Mouse (Mus musculus): ENCODE data around the gene Eif2d.
A peak's percentile ranks its signal among the peaks of the same experiment; 100 is the strongest.

Eif2d gene

GRCm38 (mm10) chr1:131153018-131153629 lies at the start of gene Eif2d:
Gene Eif2d, plus strand, starts transcription at chr1:131153181.
- DNase-seq (ENCODE audit: extremely low spot score, low spot score) = peak; percentile 85

GRCm38 (mm10) chr1:131103776-131104424 lies 49.1 kb upstream of the Eif2d start:
- no peak for DNase-seq (ENCODE audit: extremely low spot score, low spot score)

DNA sequence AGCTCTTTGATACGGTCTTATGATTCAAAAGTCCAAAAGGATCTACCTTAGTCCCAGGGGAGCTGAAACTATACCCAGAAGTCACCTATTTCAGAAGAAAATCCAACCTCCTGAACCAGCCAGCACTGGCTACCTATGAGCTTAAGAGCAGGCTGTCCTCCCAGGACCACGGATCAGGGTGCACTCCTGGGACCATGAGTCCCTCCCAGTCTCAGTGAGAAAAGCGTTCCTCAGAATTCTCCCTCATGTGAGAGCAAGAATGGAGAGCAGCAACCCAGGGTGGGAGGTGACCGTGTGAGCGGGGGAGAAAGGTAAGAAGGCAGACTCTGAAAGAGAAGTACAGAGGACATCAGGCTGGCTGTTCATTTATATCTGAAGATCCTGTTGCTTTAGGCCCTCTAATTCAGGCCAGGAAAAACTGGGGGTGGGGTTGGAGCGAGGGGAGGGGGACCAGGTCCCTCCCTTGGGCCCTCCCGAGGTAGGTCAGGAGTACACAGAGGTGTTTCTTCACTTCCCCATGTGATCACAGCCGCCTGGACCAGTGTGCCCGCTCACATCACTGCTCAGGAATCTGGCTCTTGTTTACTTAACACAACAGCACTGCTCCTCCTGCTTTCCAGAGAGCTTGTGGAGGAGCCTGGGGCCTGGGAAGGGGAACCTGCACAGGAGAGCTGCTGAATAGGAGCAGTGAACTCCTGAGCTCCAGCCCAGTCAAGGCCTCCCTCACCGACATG lies 45.2 kb upstream of the Eif2d start:
- no peak for DNase-seq (ENCODE audit: extremely low spot score, low spot score)

DNA sequence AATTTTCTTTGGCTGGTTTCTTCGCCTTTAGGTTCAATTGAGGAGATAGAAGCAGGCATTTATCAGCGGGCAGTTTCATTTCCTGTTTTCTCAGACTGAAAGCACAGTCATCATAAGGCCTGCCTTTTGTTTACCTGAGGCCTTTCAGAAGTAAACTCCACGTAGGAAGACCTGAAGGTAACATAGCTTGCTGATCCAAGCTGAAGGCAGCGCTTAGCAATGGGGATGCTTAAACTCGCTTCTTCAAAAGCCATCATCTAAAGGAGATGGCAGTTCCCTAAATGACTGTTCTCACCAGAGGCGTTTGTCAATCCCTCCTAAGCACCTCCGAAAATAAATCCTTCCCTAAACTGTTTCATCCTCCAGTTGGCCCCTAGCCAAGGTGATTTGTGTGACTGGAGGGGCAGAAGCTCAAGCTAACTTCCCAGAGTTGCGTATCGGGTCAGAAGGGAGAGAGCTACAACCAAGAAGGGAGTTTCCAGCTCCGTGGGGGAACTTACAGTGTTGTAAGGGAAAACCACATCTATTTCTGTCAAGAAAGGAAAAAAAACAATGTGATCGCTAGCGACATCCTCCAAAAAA lies 42.4 kb upstream of the Eif2d start:
- no peak for DNase-seq (ENCODE audit: extremely low spot score, low spot score)

GRCm38 (mm10) chr1:131112576-131112975 lies 40.4 kb upstream of the Eif2d start:
- no peak for DNase-seq (ENCODE audit: extremely low spot score, low spot score)

DNA sequence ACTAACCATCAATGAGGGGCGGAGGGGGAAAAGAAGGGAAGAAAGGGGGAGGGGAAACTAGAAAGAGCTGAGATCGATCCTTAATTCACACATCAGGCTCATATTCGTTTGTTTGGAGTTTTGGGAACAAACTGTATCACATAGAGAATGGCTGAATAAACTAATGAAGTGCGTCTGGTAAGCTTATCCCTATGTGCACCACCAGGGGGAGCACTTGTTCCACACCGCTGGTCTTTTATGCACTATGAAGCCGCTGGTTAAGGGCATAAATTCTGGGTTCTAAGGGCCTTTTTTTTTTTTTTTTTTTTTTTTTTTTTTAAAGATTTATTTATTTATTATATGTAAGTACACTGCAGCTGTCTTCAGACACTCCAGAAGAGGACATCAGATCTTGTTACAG lies 37.0 kb upstream of the Eif2d start:
- peak; percentile 70 for DNase-seq (ENCODE audit: extremely low spot score, low spot score)

- no peak for DNase-seq (ENCODE audit: extremely low spot score, low spot score)
These were observed 36.5 kb upstream of the Eif2d start for GRCm38 (mm10) chr1:131116430-131117011.

GRCm38 (mm10) chr1:131118530-131118929 lies 34.5 kb upstream of the Eif2d start:
- no peak for DNase-seq (ENCODE audit: extremely low spot score, low spot score)

DNA sequence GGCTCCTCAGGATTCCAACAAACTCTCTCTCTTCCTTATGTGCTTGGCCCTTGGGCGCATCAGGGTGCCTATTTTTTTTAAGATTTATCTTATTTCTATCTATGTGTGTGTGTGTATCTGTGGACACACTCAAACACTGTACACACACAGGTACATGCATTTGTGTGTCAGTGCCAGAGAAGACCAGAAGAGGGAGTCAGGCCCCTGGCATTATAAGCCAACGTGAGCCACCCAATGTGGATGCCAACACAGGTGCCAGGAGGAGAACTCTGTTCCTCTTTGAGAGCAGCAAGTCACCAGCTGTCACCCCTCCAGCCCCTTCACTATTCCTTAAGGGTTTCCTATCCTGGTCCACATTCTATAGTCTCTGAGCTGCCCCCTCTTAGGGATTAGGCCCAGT lies 34.0 kb upstream of the Eif2d start:
- no peak for DNase-seq (ENCODE audit: extremely low spot score, low spot score)

DNA sequence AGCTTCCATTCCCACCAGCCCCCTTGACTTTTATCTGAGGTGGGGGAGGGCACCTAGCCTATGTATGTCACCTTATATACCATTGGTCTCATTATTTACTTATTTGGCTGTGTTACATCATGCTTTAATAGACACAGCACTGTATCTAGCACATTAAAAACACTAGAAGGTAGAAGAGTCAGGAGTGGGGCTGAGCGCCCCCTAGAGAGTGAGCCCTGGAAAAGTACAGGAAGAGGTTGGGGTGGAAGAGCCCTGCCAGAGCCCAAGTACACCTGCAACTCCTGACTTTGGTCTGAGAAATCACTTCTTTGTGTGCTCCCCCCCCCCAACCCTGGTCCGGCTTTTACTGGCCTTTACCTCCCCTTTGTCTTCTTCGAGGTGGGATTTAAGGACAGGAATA lies 31.0 kb upstream of the Eif2d start:
- DNase-seq (ENCODE audit: extremely low spot score, low spot score) = no peak

GRCm38 (mm10) chr1:131123522-131124265 lies 29.3 kb upstream of the Eif2d start:
- DNase-seq (ENCODE audit: extremely low spot score, low spot score) = no peak

GRCm38 (mm10) chr1:131125987-131126744 lies 26.8 kb upstream of the Eif2d start:
- DNase-seq (ENCODE audit: extremely low spot score, low spot score) = no peak

DNA sequence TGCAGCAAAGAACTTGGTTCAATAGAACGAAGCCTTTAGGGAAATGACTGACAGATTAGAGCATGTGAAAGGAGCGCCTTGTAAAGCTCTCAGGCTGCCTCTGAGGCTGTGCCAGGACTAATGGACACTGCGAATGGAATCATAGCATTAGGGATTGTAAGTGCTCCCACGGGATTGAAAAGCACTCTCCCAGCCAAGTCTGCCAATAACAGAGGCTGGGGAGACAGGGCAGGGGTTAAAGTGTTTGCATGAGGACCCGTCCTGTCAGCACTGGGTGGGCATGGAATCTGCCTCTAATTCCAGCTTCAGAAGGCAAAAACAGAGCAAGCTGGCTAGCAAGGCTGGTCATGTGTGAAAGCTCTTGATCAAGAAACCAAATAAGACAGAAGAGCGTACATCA lies 18.8 kb upstream of the Eif2d start:
- DNase-seq (ENCODE audit: extremely low spot score, low spot score) = no peak

GRCm38 (mm10) chr1:131134942-131135522 lies 17.9 kb upstream of the Eif2d start:
- DNase-seq (ENCODE audit: extremely low spot score, low spot score) = no peak

- DNase-seq (ENCODE audit: extremely low spot score, low spot score) = no peak
These were observed 16.9 kb upstream of the Eif2d start for GRCm38 (mm10) chr1:131135960-131136629.

DNA sequence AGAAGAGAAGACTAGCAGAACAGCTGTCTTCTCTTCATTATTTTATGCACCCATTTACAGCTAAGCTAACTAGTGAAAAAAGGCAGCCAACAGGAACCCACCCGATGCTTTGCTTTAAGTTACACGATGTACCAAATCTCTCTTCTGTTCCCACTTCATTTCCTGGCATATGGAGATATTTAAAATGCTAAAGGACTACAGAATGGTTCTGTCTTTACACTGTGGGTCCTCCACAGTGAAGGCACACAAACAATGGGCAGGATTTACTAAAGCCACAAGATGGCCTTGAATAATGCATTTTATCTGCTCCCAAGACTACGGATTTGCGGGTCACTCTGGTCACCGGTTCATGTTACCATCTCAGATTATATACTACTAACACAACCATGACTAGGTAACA lies 15.9 kb upstream of the Eif2d start:
- no peak for DNase-seq (ENCODE audit: extremely low spot score, low spot score)

DNA sequence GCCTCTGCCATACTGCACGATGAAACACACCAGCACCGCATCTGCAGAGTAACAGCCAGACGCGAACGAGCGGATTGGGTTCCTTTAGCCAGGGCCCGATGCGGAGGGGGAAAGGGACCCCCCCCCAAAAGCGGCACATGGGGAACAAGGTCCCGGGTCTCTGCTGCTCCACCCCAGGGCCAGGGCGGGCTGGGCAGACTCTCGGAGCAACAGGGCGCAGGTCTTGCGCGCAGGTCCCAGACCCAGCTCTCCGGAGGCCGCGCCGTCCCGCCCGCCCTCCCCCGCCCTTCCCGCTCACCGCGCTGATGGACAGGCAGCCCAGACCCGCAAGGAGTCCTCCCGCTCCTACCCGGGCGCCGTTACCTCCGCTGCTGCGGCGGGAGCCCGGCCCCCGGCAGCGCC lies 15.3 kb upstream of the Eif2d start:
- no peak for DNase-seq (ENCODE audit: extremely low spot score, low spot score)

DNA sequence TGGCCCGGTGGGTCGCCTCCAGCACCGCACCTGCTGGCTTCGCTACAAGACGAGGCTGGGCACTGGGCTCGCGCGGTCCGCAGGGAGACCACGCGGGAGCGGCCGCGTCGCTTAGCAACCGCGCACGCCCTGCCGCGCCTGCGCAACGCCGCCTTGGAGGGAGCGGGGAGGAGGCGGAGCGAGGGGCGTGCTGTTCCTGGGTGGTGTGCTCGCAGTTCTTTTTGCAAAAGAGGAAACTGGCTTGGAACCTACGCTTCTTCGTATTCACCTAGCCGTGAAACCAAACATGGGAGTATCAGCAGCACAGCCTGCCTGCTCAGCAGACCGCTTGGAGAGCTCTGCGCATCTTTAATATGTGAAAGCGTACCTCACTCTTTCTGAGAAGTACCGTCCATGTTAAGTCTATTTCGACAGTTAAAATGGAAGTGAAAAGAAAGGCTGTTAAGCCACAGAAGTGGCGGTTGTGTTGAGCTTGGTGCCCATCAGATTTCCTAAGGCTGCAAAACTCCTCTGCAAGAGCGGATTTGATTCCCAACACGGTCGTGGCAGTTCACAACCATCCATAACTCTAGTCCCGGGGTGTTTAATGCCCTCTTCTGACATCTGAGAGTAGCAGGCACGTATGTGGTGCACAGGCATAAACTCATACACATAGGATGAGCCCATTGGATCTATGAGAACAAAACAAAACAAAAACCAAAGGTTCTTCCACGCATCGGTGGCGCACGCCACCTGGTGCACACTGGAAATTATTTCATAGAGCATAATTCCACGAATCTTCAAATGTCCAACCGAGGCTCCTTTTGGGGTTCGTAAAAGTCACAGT lies 14.6 kb upstream of the Eif2d start, which contains the start of gene Dyrk3:
Dyrk3 (minus strand) TSS at position 150 of the 826 bp plus-strand sequence.
- DNase-seq (ENCODE audit: extremely low spot score, low spot score) = peak; percentile 93

All from neural tube, embryonic 10.5 days (tissue).